Mouse (Mus musculus) liver, adult 2 months (tissue): ENCODE results near the gene Arhgap45.

Source experiments
- CTCF ChIP-seq: fragments of 200-500 bp; IDR thresholded peaks from 2 replicates; pipeline ENCODE4 v1.5.1; 2011; ENCODE audit warnings: low read depth, low read length, control low read depth
- POLR2A ChIP-seq: fragments of 200-500 bp; IDR thresholded peaks from 2 replicates; pipeline ENCODE4 v1.6.1; 2011; ENCODE audit warnings: low read length, control low read depth; ENCODE audit not compliant: insufficient read depth; ENCODE audit errors: extremely low read depth

- TF ChIP-seq CTCF, result no peak
- TF ChIP-seq POLR2A, result no peak
Observed at GRCm38 (mm10) chr10:80023758-80024157, 7.3 kb downstream of the Arhgap45 start.
